Mouse (Mus musculus) heart, postnatal 10 days (tissue): ENCODE data around the gene Fam133b. TPM values are rescaled to one million over a fixed set of nuclear protein-coding genes. Genes with fewer than 3 reads are reported as not detected.

Experiments
- DNase-seq, 2 experiments: peaks; one replicate each; pipeline ENCODE4 v3.0.0; 2021
- intact Hi-C: fragments of 180-260 bp; cut with DNase I; formaldehyde crosslinking; loops from one replicate; pipeline ENCODE4 v1.15.1; 2025
- total RNA-seq, 2 experiments: library from RNA; stranded (reverse); gene quantifications; 2 replicates each; pipeline ENCODE4 v1.2.3; 2021

Fam133b gene
- total RNA-seq = 10 to 100 TPM; 20.8 to 21.4 TPM

GRCm38 (mm10) chr5:3543629-3544479 is at the start of gene Fam133b:
Gene Fam133b (plus strand): TSS chr5:3543833.
- DNase-seq = peak; percentile 97 to 98
- intact Hi-C loops = no loop called here

GRCm38 (mm10) chr5:3493968-3494367 is 49.7 kb upstream of the Fam133b start:
- DNase-seq = no peak
- intact Hi-C loops = no loop called here

- intact Hi-C loops = no loop called here
These were observed 49.0 kb upstream of the Fam133b start for GRCm38 (mm10) chr5:3494452-3495187.

GRCm38 (mm10) chr5:3497505-3497925 is 46.1 kb upstream of the Fam133b start:
- no peak for DNase-seq
- intact Hi-C loops = no loop called here

More at GRCm38 (mm10) chr5:3494452-3495187, 49.0 kb upstream of the Fam133b start:
- no peak for DNase-seq

GRCm38 (mm10) chr5:3500298-3500697 is 43.3 kb upstream of the Fam133b start:
- intact Hi-C loops = no loop called here
- DNase-seq = no peak

GRCm38 (mm10) chr5:3500957-3501563 is 42.6 kb upstream of the Fam133b start:
- intact Hi-C loops = no loop called here
- no peak for DNase-seq

- DNase-seq = peak; percentile 46 to 56
- intact Hi-C loops = no loop called here
These were observed 42.0 kb upstream of the Fam133b start for GRCm38 (mm10) chr5:3501564-3502001.

GRCm38 (mm10) chr5:3502610-3503350 is 40.9 kb upstream of the Fam133b start:
- intact Hi-C loops = no loop called here
- DNase-seq = peak; percentile 69 to 74

- DNase-seq = no peak
- intact Hi-C loops = no loop called here
These were observed 40.3 kb upstream of the Fam133b start for GRCm38 (mm10) chr5:3503373-3503772.

GRCm38 (mm10) chr5:3503836-3504323 is 39.8 kb upstream of the Fam133b start:
- intact Hi-C loops = no loop called here
- no peak for DNase-seq

- DNase-seq = no peak
- intact Hi-C loops = no loop called here
These were observed 39.2 kb upstream of the Fam133b start for GRCm38 (mm10) chr5:3504453-3504852.

- intact Hi-C loops = no loop called here
- no peak for DNase-seq
These were observed 38.1 kb upstream of the Fam133b start for GRCm38 (mm10) chr5:3505553-3505952.

- DNase-seq = no peak
- intact Hi-C loops = no loop called here
These were observed 34.9 kb upstream of the Fam133b start for GRCm38 (mm10) chr5:3508480-3509381.

- intact Hi-C loops = no loop called here
- DNase-seq = no peak
These were observed 34.1 kb upstream of the Fam133b start for GRCm38 (mm10) chr5:3509503-3509902.

- intact Hi-C loops = no loop called here
- no peak for DNase-seq
These were observed 32.4 kb upstream of the Fam133b start for GRCm38 (mm10) chr5:3511097-3511795.

GRCm38 (mm10) chr5:3512584-3512983 is 31.0 kb upstream of the Fam133b start:
- no peak for DNase-seq
- intact Hi-C loops = no loop called here

GRCm38 (mm10) chr5:3514901-3515311 is 28.7 kb upstream of the Fam133b start:
- intact Hi-C loops = no loop called here

GRCm38 (mm10) chr5:3515477-3515876 is 28.2 kb upstream of the Fam133b start:
- intact Hi-C loops = no loop called here
- DNase-seq = no peak

More at GRCm38 (mm10) chr5:3514901-3515311, 28.7 kb upstream of the Fam133b start:
- no peak for DNase-seq
